Mouse (Mus musculus) layer of hippocampus, postnatal 36 days (tissue): Measurements from ENCODE around the gene Rpl14. TPM values are rescaled to one million over a fixed set of nuclear protein-coding genes. Genes with fewer than 3 reads are reported as not detected.
A peak's percentile ranks its signal among the peaks of the same experiment; 100 is the strongest.

ENCODE experiments used
- DNase-seq, 2 experiments: peaks; one replicate each; pipeline ENCODE4 v3.0.0; 2022
- total RNA-seq, 2 experiments: library from RNA; stranded (reverse); gene quantifications; 2 replicates each; pipeline ENCODE4 v1.2.3; 2021

Rpl14 gene
- total RNA-seq, 2 experiments from 2014 or later, result 302 to 311 TPM

DNA sequence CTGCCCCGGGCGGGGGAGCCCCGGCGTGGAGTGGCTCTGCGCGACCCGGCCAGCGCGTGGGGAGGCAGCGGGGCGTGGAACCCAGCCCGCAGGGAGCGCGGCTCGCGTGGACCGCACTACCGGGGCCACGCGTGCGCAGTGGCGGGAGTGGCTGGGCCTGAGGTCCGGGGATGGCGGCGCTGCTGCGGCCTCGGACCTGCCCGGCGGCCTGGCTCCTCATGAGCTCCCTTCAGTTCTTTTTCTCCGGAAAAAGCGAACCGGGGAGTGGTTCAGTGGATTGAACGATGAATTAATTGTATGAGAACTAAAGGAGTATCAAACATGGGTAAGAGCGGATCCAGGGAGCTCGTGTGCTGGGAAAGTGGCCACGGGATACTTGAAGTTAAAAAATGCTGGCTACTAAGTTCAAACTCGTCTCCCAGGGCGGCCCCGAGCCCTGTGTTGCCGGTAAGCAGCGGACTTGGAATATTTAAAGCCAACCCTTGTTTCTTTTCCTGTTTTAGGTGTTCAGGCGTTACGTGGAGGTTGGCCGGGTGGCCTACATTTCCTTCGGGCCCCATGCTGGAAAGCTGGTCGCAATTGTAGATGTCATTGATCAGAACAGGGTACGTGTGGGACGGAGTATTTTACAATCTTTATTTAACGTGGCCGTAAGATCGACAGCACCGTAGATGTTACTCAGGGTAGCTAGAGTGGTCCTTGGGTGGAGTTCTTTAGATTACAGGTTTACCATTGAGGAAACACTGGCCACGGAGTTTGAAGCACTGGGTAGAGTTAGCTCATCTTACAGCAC lies 545 bp downstream of the Rpl14 start:
- DNase-seq, result no peak

DNA sequence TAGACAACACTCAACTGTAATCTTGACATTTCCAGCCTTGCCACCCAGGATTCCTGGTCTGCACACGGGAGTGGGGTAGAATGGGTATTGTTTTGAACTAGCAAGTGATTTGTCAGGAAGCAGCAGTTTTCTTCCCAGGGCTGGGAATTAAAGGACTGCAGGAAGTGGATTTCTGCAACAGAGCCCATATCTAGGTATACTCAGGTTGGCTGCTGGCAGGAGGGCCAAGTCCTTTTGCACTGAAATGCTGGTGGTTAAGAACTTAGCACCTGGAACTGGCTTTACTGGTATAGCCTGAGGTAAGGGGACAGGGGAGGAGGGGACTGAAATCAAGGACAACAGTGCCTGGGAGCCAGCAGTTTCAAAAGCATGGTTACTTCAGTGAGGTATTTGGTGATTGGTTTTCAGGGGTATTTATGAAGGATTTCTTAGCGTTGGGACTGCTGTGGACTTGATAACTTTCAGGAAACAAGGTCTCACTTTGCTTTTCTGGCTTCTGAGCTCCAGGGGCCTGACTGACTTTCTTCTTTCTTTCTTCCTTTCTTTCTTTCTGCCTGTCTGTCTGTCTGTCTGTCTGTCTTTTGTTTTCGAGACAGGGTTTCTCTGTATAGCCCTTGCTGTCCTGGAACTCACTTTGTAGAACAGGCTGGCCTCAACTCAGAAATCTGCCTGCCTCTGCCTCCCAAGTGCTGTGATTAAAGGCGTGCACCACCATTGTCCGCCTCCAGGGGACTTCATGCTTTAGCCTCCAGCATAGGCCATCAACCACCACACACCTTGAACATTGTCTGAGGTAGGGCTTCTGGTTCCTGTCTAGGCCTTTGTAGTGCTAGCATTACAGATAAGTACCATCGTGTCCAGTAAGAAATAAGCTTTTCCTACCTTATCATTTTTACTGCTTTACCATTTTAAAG lies 4.8 kb downstream of the Rpl14 start:
- DNase-seq, result no peak

DNA sequence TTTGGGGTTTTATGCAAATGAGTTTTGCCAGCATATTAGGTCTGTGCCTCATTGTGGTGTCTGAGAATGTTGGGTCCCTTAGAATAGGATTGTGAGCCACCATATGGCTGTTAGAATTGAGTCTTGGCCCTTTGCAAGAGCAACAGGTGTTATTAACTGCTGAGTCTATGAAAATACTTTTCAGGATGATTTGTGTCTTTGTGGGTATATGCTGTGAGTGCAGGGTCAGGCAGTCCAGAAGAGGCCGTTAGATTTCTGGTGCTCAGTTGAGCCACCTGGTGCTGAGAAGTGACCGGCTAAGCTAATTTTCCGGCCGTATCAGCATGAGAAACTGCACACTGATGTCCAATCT lies 5.4 kb downstream of the Rpl14 start:
- DNase-seq, result no peak

DNA sequence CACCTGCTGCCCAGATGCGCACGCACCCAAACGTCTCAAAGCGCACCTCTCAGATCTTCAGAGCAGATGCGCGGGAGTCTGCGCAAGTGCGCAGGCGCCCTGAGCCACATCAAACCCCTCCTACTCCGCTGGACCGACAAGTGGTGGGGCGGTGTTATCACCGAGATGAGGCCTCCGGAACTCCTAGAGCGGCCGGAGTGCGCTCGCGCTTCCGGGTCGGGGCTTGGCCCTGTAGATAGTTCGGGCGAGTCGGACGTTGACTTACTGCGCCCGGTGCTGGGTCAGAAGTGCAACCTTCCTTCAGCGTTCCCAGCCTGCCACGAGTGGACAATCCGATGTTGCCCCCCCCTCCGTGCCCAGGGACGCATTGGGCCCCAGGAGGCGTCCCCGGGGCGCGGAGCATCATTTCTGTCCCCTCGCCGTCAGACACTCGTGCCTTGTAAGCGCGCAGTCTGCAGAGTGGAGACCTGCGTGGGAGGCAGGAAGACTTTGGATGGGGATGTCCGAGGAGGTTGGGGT lies 5.9 kb downstream of the Rpl14 start:
- peak; percentile 78 to 83 for DNase-seq

DNA sequence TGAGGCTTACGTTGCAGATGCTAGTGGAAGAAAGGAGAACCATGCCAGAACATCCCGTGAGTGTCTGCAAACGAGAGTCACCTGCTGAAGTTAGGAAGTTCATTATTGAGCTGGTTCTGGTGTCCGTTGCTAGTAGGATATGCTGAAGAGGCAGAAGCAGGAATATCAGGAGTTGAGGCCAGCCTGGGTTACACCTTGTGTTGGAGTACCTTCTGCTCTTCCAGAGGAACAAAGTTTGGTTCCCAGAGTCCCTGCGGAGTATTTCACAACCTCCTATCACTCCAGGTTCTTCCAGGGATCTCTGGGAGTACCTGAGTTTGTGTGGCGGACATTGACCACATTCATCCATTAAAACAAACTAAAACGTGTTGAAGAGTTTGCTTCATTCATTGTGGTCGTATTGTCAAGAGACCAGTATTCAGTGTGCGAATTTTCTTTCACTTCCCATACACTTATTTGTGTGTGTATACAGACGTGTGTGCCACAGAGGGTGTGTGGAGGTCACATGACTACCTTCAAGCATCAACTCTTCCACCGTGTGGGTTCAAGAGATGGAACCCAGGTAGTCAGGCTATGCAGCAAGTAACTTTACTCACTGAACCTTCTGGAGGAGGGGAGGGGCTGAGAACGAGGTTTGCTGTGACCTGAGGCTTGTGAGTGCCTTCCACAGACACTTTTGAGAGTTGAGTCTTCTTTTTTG lies 6.6 kb downstream of the Rpl14 start:
- DNase-seq, result no peak

DNA sequence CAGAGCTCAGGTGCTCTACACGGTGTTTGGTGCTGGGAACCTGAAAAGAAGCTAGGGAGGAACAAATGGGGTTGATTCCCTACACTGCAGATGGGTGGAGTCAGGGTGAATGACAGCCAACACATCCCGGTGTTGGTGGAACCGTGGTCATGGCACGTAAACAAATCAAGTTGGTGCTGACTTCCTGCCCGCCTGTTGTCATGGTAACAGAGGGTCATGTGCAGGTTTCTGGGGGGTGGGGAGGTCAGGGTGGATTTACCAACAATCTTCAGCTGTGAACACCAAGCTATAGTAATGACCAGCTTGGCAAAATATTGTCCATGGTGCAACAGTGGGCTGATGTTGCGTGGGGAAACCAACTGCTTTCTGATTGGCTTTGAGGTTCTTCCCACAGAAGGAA lies 7.5 kb downstream of the Rpl14 start:
- no peak for DNase-seq

DNA sequence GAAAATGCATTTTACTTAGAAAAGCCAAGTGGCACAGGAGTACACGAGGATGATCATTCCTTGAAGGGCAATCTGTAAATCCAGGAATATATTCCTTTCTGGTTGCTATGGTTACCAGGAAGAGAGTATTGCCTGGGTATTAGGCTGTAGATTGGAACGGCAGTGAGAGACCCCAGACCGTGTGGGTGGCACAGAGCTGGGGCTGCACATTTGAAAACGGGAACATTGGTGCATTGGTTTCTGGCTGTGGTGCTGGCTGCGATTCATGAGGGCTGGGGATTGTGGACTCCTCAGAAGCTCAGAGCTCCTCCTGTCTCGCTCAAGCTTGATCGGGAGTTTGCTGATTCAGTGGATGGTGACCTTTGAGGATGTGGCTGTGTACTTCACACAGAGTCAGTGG lies 8.6 kb downstream of the Rpl14 start:
- DNase-seq, result peak in 1 of 2 experiments; percentile 13

DNA sequence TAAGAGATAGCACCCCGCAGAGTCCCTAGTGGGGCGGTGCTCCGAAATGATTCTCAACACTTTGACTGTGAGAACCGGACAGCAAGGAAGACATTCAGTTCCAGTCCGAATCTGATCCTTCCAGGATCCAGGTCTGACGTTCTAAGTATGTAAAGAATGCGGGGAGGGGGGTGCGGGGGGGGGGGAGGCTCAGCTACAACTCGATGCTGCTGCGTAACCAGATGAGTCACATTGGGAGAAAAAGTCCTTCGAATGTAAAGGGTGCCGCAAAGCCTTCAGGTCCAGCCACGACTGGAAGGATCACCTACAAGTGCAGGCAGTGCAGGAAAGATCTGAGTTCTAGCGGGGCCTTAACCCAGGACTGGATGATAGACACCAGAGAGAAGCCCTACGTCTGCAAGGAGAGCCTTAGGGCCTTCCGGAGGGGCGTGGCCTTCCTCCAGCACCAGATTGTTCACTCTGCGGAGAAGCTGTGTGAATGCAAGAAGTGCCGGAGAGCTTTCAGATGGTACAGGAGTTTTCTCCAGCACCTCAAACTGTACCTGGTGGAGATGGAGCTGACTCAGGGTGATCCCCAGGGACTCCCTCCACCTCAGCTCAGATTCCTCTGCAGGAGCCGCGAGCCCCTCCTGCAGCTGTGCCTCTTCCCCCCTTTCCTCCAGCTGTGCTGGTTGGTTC lies 10.8 kb downstream of the Rpl14 start:
- DNase-seq, result peak; percentile 30 to 33

DNA sequence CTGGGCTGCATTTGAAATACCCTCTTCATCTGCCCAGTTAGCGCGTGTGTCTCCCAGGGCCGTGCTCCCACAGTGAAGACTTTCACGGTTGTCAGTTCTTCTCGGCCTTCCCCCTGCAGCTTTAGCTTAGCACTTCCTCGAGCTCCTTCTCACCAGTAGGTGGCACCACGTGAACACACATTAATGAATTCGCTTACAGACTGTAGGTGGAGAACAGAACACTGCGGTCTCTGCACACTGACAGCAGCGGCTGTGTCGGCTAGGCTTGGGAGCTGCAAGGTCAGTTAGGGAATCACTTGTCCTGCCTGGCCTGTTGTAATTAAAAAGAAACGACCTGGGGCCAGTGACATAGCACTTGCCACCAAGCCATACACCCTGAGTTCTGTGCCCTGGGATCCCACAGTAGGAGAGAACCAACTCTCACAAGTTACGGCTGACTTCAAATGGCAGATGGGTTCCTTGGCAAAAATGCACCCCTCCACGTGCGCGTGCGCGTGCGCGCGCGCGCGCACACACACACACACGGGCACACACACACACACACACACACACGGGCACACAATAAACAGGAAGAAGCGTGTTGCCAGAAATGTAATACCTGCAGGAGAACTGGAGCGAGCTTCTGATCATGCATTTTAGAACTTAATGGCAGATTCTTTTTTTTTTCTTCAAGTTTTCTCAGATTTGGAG lies 11.5 kb downstream of the Rpl14 start:
- DNase-seq, result peak; percentile 82 to 83

DNA sequence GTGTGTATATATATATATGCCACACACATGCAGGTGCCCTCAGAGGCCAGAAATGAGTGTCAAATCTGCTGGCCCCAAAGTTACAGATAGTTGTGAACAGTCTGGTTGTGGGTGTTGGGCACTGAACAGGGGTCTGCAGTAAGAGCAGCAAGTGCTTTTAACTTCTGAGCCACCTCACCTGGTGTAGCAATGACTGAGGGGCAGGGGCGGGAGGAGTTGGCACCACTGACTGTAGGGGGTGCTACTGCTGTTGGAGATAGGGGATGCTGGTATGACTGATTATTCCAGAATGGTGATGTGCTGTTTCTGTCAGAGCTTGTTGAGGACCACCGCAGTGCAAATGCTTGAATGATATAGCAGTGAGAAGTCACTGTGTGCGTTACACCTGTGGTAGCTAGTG lies 12.1 kb downstream of the Rpl14 start:
- DNase-seq, result no peak

DNA sequence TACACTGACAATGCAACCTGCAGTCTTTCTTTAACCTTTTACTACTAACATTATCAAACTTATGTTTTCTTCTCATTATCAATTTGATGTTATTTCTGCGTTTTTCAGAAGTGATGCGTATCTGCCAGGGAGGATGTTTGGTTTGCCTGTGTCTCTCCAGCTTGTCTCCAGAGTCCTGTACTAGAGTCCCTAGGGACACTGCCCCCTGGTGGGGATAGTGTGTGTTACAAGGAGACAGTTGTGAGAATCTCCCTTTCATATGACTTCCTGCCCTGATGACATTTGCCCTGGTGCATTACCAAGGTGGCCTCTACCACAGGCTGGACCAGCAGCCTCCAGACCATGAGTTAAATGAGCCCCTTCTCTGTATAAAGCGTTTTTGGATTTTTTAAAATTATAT lies 15.3 kb downstream of the Rpl14 start:
- peak; percentile 34 to 59 for DNase-seq

DNA sequence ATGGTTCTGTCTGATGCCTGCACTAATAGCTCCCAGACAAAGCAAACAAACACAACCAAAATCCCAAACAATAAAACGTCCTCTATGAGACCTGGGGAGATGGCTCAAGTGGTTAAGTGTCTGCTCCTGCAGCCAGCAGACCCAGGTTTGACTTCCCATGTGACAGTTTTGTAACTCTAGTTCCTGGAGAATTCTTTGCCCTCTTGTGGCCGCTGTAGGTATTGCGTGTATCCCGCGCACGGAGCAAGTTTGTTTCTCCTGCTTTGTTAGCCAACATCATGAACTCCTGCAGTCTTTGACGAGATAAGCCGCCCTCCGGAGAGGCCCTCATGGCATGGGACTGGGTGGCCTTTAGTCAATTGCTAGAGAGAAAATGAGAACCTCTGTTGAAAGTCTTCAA lies 20.2 kb downstream of the Rpl14 start:
- DNase-seq, result peak; percentile 61 to 70

DNA sequence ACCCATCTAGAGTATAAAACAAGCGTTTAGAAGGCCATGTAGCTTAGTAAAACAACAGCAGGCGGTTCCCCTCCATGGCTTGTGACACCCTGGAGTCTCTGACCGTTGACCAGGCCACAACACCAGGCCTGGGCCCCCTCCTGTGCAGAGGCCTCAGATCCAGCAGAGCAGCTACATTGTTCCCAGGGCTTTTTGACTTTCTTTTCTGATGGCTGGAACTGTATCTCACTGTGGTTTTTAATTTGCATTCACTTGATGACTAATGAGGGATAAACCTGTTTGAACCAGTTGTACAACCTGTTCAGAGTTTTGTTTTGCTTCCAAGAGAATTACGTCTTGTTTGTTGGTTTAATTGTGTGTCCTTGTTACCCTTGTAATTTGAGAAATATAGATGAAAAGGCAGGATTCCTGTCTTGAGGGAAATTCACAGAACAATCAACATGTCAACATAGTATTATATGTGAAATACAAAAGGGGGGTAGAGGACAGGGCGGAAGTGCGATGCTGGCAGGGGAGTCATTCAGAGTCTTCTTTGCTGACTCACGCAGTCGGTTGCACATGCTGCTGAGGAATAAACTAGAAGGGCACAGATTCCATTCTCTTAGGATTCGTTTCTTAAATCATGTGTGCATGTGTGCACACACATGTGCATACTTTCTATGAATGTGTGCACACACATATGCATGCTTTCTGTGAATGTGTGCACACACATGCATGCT lies 22.3 kb downstream of the Rpl14 start:
- DNase-seq, result no peak

DNA sequence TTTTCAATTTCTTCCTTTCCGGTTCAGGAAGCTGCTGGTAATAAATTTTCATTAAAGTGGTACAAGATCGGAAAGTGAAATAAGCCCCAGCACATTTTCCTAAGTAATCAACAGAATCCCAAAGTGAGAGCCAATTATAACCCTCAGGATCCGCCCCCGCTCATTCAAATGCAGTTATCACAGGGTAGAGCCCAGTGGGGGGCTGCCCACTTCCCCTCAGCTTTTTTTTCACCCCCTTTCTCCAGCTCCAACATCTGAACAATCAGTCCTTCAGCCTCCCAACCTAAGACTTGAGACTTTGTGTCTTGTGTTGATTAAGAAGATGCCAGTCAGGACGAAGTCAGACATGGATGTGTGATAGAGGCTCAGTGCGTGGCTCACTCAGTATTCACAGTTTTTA lies 23.6 kb downstream of the Rpl14 start:
- no peak for DNase-seq

DNA sequence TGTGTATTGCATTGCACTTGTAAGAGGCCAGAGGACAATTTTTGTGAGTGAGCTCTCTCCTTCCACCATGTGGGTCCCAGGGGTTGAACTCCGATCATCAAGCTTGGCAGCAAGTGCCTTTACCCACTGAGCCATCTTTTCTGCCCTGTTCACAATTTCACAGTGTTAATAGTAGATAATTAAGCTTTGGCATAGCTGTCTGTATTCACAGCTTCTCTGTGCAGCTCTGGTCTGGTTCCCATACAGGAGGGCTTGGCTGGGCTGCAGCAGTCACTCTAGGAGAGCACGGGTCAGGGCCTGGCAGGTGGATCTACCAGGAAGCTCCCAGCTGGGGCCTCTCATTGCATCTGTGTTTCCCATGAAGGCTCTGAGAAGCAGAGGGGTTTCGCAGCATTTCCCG lies 24.1 kb downstream of the Rpl14 start:
- no peak for DNase-seq

DNA sequence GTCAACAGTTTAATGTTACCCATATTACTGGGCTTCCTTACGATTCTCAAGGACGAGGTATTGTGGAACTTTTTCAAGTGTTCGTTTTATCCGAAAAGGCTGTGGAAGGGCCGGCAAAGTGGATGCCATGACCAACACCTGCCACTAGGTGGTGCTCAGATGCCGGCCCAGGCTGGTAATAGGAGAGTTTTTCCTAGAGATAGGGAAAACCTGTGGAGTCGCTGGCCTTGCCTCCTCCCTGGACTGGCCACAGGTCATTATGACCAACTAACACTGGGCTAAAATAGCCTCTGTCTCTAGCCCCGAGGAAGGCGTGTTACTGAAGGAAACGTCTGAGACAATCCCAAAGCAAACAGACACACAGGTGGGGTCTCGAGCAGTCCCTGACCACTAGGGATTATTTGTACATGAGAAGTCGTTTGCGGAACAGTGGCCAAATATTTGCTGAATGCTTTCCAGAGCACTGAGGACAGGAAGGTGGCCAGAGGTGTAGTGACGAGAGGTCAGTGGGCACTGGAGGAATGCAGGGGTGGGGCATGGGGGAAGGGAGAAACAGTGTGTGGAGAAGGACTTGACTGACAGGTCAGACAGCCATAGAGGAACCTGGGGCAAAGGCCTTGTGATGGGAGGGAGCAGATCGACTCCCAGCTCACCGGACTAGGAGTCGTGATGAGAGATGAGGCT lies 30.4 kb downstream of the Rpl14 start:
- peak; percentile 71 to 73 for DNase-seq

DNA sequence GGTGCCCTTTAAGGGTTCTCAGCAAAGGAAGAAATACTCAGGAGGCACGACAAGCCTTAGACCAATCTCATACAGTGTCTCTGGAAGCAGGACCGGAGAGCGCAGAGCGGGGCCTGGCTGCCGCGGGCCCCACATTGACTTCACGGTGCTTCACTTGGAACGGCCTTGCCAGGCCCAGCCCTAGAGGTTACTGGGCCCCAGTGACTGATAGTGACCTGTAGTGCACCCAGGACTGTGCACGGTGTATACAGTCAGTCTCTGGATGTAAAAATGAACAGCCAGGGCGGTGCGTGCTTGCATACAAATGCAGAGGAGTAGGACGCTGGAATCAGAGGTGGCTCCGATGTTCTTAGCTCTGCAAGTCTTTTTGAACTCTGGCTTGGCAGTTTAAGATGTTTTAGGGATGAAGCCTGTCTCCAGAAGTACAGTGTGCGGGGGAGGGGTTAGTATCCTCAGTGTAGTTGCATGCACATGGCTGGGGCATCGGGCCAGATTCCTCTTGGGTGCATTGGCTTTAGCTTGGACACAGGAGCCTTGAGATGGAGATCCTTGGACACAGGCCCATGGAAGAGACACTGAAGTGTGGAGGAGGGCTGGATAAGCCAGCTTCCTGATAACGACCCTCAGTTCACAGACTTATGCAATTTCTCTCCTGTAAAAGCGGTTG lies 31.1 kb downstream of the Rpl14 start:
- DNase-seq, result no peak

DNA sequence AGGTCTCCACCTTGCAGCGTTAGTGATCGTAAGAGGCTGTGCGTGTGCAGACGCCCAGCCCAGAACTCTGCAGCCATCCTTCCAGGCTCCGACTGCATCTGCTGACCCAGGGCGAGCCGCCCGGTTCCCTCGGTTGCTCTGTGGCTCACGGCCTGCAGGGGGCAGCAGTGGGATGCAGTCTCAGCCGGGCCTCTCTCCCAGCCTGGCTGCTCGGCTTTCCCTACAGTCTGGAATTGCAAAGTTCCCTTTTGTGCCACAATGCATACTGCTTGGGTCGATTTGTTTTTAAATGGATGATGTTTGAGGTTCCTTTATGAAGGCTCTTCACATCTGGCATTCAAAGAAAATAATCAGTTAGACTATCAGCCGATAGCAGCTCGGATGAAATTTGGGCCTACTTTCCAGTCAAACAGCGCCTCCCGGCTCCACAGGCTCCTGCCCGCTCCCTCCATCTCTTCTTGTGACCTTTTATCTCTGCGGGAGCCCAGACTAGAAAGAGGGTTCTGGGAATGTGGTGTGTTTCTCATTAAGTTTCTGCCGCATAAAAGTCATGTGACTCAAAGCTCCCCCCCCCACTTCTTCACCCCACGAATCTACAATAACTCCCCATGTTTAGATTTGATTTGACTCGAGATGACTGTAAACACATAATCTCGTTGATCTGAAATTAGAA lies 31.7 kb downstream of the Rpl14 start:
- peak; percentile 85 to 88 for DNase-seq

DNA sequence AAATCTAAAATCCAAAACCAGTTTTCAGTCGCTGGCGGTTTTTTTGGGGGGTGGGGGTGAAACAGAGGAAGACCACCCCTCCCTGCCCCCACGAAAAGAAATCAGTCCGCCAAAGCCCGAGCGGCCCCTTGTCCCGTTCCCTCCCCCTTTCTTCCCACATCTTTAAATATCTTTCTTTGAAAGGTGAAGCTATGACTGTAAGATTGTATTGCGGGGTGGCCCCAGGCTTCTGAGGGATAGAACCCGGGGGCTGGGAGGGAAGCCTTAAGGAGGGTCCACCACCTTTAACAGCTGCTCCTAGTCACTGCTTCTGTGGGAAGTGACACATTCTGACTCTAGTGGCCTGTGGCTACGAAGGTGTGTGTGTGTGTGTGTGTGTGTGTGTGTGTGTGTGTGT lies 32.3 kb downstream of the Rpl14 start:
- no peak for DNase-seq
